Mouse (Mus musculus) G1E (cell line): ENCODE results near the gene Angptl7.

ENCODE experiments used
- CTCF ChIP-seq: IDR thresholded peaks from 2 replicates; pipeline ENCODE4 v1.5.1; 2012; ENCODE audit warnings: low read depth, low read length, inconsistent platforms, mixed read lengths
- GATA1 ChIP-seq: IDR thresholded peaks from 2 replicates; pipeline ENCODE4 v1.6.1; 2012; ENCODE audit warnings: borderline replicate concordance, low read length, inconsistent platforms, mixed read lengths
- POLR2AphosphoS5 ChIP-seq: IDR thresholded peaks from 2 replicates; pipeline ENCODE4 v1.6.1; 2012; ENCODE audit warnings: low read depth, low read length, inconsistent platforms; ENCODE audit not compliant: insufficient replicate concordance

GRCm38 (mm10) chr4:148487841-148488240 lies 12.4 kb downstream of the Angptl7 start:
- TF ChIP-seq CTCF (no peak), GATA1 (no peak), POLR2AphosphoS5 (no peak)
